Mouse (Mus musculus): ENCODE measurements at regions not wholly inside any gene's neighbourhood (a gene's known extent, or its start where the extent isn't known, plus 50 kb on each side); places are given as distances from the start of the nearest gene placed in this dataset.

DNA sequence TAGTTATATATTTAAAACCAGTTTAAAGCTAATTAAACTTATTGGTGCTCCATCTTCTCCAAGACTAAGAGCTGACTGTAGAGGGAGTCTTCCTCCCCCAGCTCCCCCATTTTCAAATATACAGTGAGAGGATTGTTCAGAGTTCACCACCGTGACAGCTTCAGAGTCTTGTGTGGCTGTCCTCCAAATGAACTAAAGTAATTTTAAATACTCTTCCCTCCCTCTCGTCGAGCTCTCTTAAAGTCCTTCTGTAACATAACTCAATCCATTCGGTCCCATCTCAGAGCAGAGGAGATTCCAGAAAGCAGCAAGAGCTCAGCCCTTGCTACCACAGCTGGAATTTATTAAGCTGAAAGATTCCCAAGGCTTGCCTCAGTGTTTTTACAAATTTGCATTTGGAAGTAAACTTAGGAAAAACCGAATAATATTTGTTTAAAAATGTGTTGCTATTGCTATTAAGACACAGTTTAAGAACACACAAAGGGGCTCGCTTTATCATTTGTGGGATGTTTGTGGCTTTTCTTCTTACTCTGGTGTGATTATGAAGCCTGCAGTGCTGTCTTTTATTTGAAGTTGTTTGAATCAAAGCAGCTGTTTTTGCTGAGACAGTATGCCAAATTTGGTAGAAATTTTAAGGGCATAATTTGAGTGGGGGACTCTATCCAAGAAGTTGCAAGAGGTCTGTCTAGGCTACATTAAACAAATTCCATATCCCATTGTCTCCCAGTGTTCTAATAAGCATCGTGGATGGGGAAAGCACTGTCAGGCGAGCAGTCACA lies 559.0 kb upstream of the Nrsn1 start:
- TF ChIP-seq CTCF (IDR thresholded peaks at IDR 0.05; ENCODE audit: control insufficient read depth, insufficient read depth, insufficient read length) = no peak
- TF ChIP-seq MAX (IDR thresholded peaks at IDR 0.05) = no peak
